Mouse (Mus musculus) colon, adult 2 months (tissue): Measurements from ENCODE around the gene Dbh. TPM values are rescaled to one million over a fixed set of nuclear protein-coding genes. Genes with fewer than 3 reads are reported as not detected.

Experiments
- polyA plus RNA-seq: library from polyadenylated mRNA; depleted of rRNA; stranded (reverse); fragments of >200 nt; gene quantifications from 2 replicates; pipeline ENCODE4 v1.2.3, GENCODE M21; 2012; rRNA removed

Gene Dbh
- 4.7 and 7.2 TPM in 2 replicates for polyA plus RNA-seq

DNA sequence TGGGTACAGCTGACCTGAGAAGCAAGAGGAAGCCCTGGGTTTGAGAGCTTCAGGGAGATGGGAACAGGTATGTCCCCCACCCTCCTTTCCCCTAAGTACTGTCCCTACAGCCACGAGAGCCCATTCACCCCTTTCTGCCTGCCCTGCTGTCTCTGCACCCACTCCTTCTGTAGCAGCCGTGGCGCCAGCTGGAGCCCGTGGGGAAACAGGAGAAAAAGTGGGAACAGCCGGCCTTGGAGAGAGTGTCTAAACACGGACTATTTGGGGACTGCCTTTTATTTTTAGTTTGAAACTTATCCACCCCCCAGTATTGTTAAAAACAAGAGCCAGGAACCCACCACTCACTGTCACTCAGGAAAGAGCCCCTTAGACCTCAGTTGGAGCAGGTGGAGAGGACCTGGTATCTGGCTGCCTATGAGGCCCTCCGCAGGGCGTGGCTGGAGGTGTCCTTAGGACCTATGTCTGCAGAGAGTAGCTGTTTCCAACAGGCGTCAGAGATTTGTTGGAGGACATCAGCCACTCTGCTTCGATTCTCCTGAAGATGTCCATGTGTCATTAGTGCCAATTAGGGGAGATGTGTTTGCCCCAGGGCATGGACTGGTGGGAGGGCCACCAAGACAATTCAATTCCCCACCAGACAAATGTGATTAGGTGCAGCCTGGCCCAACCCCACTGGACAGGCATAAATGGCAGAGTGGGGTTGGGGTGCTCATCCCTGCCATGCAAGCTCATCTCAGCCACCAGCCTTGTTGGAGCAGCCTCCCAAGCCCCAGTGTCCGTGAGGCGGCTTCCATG, at the start of gene Dbh:
TSS of gene Dbh (plus strand) at position 438 of the 795 bp plus-strand sequence.

DNA sequence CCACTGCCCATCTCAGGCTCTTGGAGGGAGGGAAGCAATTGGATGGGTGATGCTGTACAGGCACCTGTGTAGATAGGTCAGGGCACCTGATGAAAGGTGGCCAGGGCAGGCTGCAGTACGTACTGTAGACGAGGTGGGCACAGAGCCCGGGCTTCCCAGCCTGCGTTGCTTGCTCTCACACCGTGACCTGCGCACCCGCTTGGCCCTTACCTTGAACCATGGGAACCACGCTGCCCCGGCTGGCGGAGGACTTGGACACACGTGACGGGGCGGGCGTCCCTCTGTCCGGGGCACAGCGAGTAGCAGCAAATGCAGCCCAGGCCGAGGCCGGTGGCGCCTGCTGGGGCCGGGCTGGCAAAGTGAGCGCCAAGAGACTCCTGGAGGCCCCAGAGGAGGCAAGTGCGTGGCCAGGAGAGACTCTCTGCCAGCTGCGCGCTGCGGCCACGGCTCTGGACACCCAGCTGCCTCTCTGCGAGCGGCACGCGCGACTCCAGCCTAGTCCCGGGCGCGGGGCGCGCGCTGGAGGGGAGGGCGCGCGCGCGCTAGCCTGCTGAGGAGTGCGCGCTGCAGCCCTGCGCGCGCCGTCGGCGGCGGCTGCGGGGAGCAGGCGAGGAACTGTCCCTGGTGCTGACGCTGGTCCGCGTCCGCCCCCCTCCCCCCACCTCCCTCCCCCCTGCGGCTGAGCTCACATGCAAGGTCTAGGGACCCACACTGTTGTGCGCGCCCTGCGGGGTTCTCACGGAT, 22.9 kb upstream of the Dbh start, which contains the start of gene Fam163b:
TSS of gene Fam163b (minus strand) at position 542 of the 744 bp plus-strand sequence.

Other genes starting within 250 kb of the Dbh start
- gene Surf2, start 248.9 kb upstream of the Dbh start, polyA plus RNA-seq = 14.6 and 17.4 TPM in 2 replicates
- gene Surf1, start 248.7 kb upstream of the Dbh start, polyA plus RNA-seq = 72.4 and 73.6 TPM in 2 replicates
- 328 and 351 TPM in 2 replicates for gene Surf4, start 231.3 kb upstream of the Dbh start, polyA plus RNA-seq
- not detected in 2 replicates for gene Stkld1, start 231.2 kb upstream of the Dbh start, polyA plus RNA-seq
- 14.1 and 14.4 TPM in 2 replicates for gene Rexo4, start 200.8 kb upstream of the Dbh start, polyA plus RNA-seq
- gene Adamts13, start 191.8 kb upstream of the Dbh start, polyA plus RNA-seq = 0.88 and 1.7 TPM in 2 replicates
- gene Cacfd1, start 155.3 kb upstream of the Dbh start, polyA plus RNA-seq = 65.8 and 67.4 TPM in 2 replicates
- 5.1 and 7.4 TPM in 2 replicates for gene Slc2a6, start 137.2 kb upstream of the Dbh start, polyA plus RNA-seq
- 0.15 TPM in 1 of 2 replicates, not detected in the other for gene Mymk, start 93.1 kb upstream of the Dbh start, polyA plus RNA-seq
- 2.7 and 2.9 TPM in 2 replicates for gene Adamtsl2, start 85.9 kb upstream of the Dbh start, polyA plus RNA-seq
- gene Fam163b, start 22.7 kb upstream of the Dbh start, polyA plus RNA-seq = 0.10 and 0.35 TPM in 2 replicates
- 9.7 and 14.3 TPM in 2 replicates for gene Sardh, start 83.1 kb downstream of the Dbh start, polyA plus RNA-seq